Mouse (Mus musculus): ENCODE results near the gene Wdr47. TPM values are rescaled to one million over a fixed set of nuclear protein-coding genes. Genes with fewer than 3 reads are reported as not detected.

Wdr47 gene
- 46.2 TPM for polyA plus RNA-seq (2014; fragmentation: Illumina TruSeq; extraction: RNeasy Lipid Tissue Mini Kit (QIAGEN cat#74804))

GRCm38 (mm10) chr3:108590786-108591529, at the start of gene Wdr47:
Gene Wdr47 (plus strand): TSS chr3:108591279.

GRCm38 (mm10) chr3:108562133-108562730, 28.8 kb upstream of the Wdr47 start, which contains the start of gene Tmem167b:
Gene Tmem167b (minus strand): TSS chr3:108562466.

GRCm38 (mm10) chr3:108571443-108572294, 19.4 kb upstream of the Wdr47 start, which contains the start of gene Taf13:
Gene Taf13 (plus strand): TSS chr3:108571698.

GRCm38 (mm10) chr3:108653710-108654379, 62.8 kb downstream of the Wdr47 start, which contains the start of gene Clcc1:
Gene Clcc1 (plus strand): TSS chr3:108653913.

Other genes with a start within 250 kb of the Wdr47 start
- not detected for gene Mybphl, start 226.4 kb upstream of the Wdr47 start, polyA plus RNA-seq (2014; fragmentation: Illumina TruSeq; extraction: RNeasy Lipid Tissue Mini Kit (QIAGEN cat#74804))
- 1.4 TPM for gene Psrc1, start 207.4 kb upstream of the Wdr47 start, polyA plus RNA-seq (2014; fragmentation: Illumina TruSeq; extraction: RNeasy Lipid Tissue Mini Kit (QIAGEN cat#74804))
- 0.54 TPM for gene Celsr2, start 175.7 kb upstream of the Wdr47 start, polyA plus RNA-seq (2014; fragmentation: Illumina TruSeq; extraction: RNeasy Lipid Tissue Mini Kit (QIAGEN cat#74804))
- 13.7 TPM for gene Sars, start 146.1 kb upstream of the Wdr47 start, polyA plus RNA-seq (2014; fragmentation: Illumina TruSeq; extraction: RNeasy Lipid Tissue Mini Kit (QIAGEN cat#74804))
- 2.0 TPM for gene 1700013F07Rik, start 57.1 kb upstream of the Wdr47 start, polyA plus RNA-seq (2014; fragmentation: Illumina TruSeq; extraction: RNeasy Lipid Tissue Mini Kit (QIAGEN cat#74804))
- 1.7 TPM for gene 5330417C22Rik, start 54.7 kb upstream of the Wdr47 start, polyA plus RNA-seq (2014; fragmentation: Illumina TruSeq; extraction: RNeasy Lipid Tissue Mini Kit (QIAGEN cat#74804))
- gene Tmem167b, start 28.8 kb upstream of the Wdr47 start, polyA plus RNA-seq (2014; fragmentation: Illumina TruSeq; extraction: RNeasy Lipid Tissue Mini Kit (QIAGEN cat#74804)) = 102 TPM
- gene Taf13, start 19.6 kb upstream of the Wdr47 start, polyA plus RNA-seq (2014; fragmentation: Illumina TruSeq; extraction: RNeasy Lipid Tissue Mini Kit (QIAGEN cat#74804)) = 69.2 TPM
- 46.4 TPM for gene Clcc1, start 62.6 kb downstream of the Wdr47 start, polyA plus RNA-seq (2014; fragmentation: Illumina TruSeq; extraction: RNeasy Lipid Tissue Mini Kit (QIAGEN cat#74804))
- gene Gpsm2, start 131.0 kb downstream of the Wdr47 start, polyA plus RNA-seq (2014; fragmentation: Illumina TruSeq; extraction: RNeasy Lipid Tissue Mini Kit (QIAGEN cat#74804)) = 13.9 TPM
- 2.4 TPM for gene Aknad1, start 148.4 kb downstream of the Wdr47 start, polyA plus RNA-seq (2014; fragmentation: Illumina TruSeq; extraction: RNeasy Lipid Tissue Mini Kit (QIAGEN cat#74804))
- gene Stxbp3, start 249.2 kb downstream of the Wdr47 start, polyA plus RNA-seq (2014; fragmentation: Illumina TruSeq; extraction: RNeasy Lipid Tissue Mini Kit (QIAGEN cat#74804)) = 113 TPM